Mouse (Mus musculus): ENCODE data around the gene Wdr24.
"Not testable (repeated sequence)": the region's sequence is repeated elsewhere in the genome, so short reads cannot be mapped to it uniquely, and the experiment has no call there.

Gene Wdr24

DNA sequence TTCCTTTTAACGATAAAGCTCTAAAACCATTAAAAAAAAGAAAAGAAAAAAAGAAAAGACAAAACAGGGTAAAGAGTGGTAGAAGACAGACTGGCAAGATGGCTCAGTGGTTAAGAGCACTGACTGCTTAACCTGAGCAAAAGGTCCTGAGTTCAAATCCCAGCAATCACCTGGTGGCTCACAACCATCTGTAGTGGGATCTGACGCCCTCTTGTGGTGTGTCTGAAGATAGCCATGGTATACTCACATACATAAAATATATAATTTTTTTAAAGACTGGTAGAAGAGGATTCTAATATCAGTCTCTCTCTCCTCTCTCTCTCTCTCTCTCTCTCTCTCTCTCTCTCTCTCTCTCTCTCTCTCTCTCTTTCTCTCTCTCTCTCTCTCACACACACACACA lies 16.0 kb upstream of the Wdr24 start:
- in situ Hi-C loops (cut with MboI, MseI), result not testable (repeated sequence)

DNA sequence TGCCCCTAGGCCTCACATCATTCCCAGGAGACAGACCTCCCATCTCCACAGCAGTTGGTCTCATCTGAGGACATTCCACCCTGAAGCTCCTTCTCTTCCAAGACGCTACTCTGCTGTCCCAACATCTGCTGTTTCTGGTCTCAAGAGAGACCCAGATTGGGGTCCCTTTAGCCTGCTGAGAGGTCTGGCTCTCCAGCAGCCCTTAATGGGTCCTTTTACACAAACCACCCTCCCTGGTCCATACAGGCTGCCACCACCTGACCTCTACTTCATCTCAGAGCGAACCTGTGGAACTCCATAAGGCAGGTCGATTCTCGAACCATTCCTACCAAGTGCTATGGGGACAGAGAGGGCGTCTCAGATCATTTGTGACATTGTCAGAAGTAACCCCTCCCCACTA lies 15.4 kb upstream of the Wdr24 start:
- in situ Hi-C loops (cut with MboI, MseI), result no loop called here

DNA sequence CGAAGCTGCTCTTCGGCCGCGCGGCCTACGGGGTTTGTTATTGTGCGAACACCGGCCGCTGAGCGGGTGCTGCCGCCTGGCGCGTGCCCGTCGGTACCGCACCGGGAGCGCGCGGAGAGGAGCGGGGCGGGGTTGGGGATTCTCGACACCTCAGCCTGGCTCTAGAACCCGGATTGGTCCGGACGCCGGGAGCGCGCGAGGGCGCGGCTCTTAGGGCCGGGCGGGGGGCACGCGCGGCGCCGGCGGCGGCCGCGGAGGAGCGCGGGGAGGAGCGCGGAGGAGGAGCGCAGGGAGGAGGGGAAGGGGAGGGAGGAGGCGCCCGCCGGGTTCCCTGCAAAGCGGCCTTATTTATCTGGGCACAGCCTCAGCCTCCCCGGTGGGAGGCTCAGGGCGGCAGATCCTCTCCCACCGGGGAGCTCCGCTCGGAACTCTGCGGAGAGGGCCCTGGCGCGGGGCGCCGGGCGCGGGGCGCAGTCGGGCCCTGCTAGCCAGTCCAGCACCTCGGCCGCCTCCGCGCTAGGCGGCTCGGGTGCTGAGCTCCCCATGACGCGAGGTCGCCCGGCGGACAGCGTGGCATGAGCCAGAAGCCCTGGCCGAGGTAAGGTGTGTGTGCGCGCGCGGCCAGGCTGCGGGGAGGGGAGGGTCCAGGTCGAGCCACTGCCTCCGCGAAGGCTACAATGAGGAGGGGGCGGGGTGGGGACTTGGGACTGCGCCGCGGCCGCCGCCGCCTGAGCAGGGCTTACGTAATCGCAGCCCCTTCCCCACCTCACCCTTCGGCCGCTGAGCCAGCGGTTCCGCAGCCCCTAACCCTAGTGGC lies 14.4 kb upstream of the Wdr24 start, which contains the start of gene Fbxl16:
Fbxl16 (plus strand) TSS at position 297 of the 817 bp plus-strand sequence.
- in situ Hi-C loops (cut with MboI, MseI), result no loop called here

DNA sequence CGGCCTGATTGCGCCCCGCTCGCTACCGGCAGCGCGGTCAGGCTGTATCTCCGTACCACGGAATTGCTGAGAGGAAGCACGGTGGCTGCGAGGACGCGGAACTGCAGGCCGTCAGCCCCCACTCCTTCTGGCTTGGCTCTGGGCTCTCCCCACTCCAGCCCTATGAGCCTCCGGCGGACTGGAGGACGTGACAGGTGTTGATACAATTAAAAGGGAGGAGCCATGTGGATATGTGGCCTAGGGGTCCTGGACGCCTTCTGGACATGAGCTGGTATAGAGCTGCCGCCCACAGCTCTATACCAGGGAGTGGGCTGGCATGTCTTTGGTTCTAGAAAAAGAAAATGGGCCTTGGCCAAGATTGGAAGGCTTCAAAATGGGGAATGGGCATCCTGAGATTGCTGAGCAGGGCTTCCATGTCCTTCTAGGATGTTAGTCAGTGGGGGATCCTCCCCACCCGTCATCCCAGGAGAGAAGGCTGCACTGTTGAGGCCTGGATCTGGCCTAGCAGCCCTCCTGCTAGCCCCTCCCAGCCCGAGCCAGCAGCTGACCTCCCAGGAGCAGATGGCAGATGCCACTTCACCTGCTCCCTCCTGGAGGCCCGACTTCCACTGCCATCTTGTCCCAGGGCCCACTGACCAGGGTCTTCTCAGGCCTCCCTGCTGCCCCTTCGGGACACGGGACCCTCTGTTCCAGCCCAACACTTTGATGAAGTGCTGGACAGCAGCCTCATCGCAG lies 13.7 kb upstream of the Wdr24 start:
- in situ Hi-C loops (cut with MboI, MseI), result no loop called here

DNA sequence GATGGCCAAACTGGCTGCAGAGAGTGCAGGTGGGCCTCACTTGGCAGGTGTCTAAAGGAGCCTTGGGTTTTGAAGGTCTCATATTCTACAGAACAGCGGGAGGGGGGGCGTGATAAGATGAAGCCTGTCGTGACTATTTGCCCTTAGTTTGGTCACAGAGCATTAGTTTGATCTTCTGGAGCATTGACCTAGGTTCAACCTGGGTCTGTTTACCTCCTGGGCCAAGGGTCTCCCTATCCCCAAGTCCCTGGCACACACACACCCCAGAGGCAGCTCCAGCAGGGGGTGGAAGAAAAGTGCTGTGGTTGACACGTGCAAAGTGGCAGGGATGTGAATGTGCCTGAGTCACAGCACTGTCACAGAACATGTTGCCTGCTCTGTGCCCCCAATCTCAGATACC lies 12.5 kb upstream of the Wdr24 start:
- in situ Hi-C loops (cut with MboI, MseI), result no loop called here

DNA sequence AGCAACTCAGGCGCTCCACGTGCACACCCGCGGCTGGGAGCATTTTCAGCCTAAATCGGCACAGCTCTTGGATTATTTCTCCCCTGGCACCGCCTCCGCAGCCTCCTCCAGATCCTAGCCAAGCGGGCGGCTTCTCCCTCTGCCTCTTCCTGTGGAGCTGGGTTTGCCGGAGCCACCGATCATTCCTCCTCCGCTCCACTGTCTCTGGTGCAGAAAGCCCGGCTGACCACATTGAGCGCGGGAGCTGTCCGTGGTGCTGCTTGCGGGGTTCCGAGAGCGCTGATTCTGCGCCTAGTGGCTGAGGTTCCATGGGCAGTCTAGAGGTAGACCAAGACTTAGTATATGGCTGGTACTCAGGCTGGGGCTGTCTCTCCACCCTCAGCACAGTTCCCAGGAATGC lies 10.0 kb upstream of the Wdr24 start:
- in situ Hi-C loops (cut with MboI, MseI), result no loop called here

DNA sequence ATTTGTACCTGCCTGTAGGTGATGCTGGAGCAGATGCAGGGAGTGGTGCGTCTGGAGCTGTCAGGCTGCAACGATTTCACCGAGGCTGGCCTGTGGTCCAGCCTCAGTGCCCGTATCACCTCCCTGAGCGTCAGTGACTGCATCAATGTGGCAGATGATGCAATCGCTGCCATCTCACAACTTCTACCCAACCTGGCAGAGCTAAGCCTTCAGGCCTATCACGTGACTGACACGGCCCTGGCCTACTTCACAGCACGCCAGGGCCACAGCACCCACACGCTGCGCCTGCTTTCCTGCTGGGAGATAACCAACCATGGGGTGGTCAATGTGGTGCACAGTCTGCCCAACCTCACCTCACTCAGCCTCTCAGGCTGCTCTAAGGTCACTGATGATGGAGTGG lies 5.8 kb upstream of the Wdr24 start:
- in situ Hi-C loops (cut with MboI, MseI), result no loop called here

DNA sequence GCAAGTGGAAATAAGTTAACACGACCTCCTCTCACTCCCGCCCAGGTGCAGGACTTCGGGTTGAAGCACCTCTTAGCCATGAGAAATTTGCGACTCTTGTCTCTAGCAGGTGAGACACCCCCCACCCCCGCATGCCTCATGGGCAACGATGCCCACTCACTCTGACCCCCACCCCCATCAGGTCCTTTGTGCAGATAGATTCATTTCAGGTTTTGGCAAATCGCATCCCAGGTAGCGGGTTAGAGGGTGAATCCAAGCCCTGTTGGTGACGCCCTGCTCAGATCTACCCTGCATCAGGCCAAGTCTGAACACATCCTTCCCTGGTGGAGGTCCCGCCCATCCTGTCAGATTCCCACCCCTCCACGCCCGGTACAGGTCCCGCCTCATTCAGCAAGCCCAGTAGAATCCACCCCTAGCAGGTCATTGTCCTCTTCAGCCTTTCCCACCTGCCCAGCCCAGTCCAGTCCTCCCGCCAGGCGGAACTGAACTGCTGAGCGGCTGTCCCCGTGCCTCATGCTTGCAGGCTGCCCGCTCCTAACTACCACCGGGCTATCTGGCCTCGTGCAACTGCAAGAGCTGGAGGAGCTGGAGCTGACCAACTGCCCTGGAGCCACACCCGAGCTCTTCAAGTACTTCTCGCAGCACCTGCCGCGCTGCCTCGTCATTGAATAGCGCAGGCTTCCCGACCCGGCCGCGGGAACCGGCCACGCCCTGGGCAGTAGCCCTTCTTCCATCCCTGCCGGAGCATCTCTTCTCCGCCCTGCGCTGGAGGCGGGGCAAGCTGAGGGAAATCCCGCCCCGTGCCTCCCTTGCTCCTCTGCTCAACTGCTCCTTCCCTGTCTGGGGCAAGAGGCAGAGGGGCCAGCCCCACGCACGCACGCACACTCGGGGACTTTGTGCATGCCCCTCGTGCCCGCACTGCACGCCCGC lies 4.3 kb upstream of the Wdr24 start:
- in situ Hi-C loops (cut with MboI, MseI), result no loop called here

DNA sequence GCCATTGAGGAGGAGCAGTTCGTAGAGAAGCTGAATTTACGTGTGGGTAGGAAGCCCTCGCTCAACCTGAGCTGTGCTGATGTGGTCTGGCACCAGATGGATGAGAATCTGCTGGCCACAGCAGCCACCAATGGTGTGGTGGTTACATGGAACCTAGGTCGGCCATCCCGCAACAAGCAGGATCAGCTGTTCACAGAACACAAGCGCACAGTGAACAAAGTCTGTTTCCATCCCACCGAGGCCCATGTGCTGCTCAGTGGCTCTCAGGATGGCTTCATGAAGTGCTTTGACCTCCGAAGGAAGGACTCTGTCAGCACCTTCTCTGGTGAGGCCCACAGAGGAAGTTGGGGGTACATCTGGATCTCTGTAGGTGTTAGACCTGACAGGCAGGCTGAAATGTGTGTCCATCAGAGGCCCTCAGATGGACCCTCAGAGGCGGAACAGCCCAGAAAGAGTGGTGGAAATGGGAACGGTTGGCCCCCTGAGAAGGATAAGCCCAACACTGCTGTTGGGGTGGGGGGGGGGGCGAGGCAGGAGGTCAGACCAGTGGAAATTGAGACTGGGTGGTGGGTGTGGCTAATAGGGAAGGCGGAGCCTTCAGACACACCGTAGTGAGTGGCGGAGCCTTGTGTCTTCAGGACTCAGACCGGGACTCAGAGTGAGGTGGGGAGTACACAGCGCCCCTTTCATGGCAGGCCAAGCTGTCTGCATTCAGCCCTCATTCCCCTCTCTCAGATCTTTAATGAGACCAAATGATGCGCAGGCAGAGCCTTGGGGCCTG lies 1.1 kb downstream of the Wdr24 start:
- in situ Hi-C loops (cut with MboI, MseI), result no loop called here

DNA sequence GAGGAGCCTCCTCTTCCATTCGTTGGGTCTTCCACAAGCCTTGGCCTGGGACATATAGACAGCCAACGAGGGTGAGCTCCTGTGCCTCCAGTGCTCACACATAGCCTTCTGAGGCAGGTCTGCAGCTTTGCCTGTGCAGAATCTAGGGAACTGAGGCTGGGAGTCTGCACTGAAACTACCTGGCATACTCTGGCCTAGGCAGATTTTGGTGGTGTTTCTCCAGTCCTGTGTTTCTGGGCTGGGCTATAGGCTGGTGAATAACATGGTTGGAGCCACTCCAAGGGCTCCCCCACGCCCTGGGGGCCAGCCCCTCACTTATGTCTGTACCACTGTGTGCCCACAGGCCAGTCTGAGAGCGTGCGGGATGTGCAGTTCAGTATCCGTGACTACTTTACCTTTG lies 1.9 kb downstream of the Wdr24 start:
- in situ Hi-C loops (cut with MboI, MseI), result no loop called here

DNA sequence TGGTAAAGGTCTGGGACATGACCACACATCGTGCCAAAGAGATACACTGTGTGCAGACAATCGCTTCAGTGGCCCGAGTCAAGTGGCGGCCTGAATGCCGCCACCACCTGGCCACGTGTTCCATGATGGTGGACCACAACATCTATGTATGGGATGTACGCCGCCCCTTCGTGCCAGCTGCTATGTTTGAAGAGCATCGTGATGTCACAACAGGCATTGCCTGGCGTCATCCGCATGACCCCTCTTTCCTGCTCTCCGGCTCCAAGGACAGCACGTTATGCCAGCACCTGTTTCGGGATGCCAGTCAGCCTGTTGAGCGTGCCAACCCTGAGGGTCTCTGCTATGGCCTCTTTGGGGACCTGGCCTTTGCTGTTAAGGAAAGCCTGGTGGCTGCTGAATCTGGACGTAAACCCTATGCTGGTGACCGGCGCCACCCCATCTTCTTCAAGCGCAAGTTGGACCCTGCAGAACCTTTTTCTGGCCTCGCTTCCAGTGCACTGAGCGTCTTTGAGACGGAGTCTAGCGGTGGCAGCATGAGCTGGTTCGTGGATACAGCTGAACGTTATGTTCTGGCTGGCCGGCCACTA lies 2.6 kb downstream of the Wdr24 start:
- in situ Hi-C loops (cut with MboI, MseI), result no loop called here

DNA sequence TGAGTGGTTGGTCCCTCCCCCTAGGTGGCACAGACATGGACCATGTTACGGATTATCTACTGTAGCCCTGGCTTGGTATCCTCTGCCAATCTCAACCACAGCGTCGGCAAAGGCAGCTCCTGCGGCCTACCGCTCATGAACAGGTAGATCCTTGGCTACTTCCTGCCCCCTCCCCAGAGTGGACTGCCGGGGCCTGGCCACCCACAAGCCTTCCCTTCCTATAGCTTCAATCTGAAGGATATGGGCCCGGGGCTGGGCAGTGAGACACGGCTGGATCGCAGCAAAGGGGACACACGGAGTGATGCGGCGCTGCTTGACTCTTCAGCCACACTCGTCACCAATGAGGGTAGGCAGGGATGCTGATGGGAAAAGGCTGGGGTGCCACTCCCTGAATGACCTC lies 3.6 kb downstream of the Wdr24 start:
- in situ Hi-C loops (cut with MboI, MseI), result no loop called here

DNA sequence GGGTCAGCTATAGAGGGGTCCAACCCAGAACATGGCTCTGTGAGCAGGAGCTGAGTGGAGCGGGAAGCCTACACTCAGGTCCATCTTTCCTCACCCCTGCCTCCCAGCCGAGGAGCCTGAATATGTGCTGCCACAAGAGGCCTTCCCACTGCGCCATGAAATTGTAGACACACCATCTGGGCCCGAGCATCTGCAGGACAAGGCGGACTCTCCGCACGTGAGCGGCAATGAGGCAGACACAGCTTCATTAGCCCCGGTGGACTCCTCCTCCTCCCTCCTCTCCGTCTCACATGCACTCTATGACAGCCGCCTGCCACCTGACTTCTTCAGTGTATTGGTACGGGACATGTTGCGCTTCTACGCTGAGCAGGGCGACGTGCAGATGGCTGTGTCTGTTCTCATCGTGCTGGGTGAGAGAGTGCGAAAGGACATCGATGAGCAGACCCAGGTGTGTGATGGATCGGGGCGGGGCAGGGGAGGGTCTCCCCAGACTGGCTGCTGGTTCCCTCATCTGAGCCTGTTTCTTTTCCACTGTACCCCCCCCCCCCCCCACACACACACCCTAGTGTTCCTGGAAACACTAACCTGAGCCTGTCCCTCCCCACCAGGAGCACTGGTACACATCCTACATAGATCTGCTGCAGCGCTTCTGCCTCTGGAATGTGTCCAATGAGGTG lies 4.3 kb downstream of the Wdr24 start:
- in situ Hi-C loops (cut with MboI, MseI), result no loop called here

DNA sequence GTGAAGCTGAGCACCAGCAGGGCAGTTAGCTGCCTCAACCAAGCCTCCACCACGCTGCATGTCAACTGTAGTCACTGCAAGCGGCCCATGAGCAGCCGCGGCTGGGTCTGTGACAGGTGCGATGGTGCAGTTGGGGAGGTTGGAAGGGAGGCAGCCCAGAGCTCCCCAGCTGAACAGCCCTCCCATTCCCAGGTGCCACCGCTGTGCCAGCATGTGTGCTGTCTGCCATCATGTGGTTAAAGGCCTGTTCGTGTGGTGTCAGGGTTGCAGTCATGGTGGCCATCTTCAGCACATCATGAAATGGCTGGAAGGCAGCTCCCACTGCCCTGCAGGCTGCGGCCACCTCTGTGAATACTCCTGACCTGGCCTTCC lies 4.8 kb downstream of the Wdr24 start:
- in situ Hi-C loops (cut with MboI, MseI), result no loop called here

DNA sequence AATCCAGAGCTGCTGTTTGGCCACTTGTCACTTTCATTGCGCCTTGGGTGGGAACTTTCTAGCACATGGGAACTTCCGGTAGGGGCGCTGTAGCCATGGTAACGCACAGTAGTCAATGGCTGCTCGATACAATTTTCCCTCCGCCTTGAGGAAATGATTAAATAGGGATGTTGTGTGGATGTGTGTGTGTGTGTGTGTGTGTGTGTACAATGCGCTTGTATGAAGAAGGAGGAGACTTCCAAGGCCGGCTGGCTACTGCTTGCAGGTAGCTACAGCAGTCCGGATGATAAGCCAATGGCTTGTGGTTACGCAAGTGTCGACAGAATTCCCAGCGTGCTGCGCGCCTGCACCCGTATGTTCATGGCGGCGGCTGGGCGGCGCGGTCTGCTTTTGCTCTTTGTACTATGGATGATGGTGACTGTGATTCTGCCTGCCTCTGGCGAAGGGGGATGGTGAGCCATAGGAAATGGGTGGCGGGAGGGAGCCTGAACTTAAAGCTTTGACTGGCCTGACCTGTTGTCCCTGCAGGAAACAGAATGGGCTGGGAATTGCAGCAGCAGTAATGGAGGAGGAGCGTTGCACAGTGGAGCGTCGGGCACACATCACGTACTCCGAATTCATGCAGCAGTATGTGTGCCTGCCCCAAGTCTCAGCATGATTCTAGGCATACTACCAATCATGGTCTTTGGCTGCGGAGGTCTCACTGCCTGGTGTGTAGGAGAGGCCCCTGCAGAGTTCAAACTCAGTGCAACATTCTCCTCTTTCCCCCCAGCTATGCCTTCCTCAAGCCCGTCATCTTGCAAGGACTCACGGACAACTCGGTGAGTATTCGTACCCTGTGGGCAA lies 5.5 kb downstream of the Wdr24 start, which contains the start of gene Jmjd8:
Jmjd8 (plus strand) TSS at position 156 of the 846 bp plus-strand sequence.
- in situ Hi-C loops (cut with MboI, MseI), result no loop called here

DNA sequence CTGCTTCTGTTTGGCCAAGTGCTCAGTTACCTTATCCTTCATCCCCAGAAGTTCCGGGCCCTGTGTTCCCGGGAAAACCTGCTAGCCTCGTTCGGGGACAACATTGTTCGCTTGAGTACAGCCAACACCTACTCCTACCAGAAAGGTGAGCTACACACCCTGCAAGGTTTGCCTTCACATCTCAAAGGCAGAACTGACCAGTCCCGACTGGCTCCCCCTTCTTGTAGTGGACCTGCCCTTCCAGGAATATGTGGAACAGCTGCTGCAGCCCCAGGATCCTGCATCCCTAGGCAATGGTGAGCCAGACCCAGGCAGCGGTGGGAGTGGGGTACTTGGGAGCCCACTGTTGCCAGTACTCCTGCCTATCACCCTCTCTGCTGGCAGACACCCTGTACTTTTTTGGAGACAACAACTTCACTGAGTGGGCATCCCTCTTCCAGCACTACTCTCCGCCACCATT lies 6.2 kb downstream of the Wdr24 start:
- in situ Hi-C loops (cut with MboI, MseI), result loop anchor here (10.0 kb wide), 1 partner anchor 815 kb away; the partner anchor contains the start of genes Cramp1l and Ift140

DNA sequence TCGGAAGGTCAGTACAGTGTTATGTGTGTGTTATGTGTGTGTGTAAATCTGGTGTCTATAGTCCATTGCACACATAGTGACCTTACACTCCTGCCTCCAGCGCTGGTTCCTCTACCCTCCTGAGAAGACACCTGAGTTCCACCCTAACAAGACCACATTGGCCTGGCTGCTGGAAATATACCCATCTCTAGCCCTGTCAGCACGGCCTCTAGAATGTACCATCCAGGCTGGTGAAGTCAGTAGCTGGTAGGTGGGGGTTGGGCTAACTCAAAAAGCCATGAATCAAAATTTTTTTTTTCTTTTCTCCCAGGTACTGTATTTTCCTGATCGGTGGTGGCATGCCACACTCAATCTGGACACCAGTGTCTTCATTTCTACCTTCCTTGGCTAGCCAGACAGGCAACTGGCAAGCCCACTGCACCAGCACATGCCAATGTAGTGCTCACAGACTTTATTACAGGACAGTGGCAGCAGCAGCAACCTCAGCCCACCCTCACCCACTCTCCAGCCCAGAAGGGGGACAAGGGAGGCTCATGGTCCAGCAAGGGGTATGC lies 6.8 kb downstream of the Wdr24 start:
- in situ Hi-C loops (cut with MboI, MseI), result loop anchor here (10.0 kb wide), 1 partner anchor 815 kb away; the partner anchor contains the start of genes Cramp1l and Ift140

DNA sequence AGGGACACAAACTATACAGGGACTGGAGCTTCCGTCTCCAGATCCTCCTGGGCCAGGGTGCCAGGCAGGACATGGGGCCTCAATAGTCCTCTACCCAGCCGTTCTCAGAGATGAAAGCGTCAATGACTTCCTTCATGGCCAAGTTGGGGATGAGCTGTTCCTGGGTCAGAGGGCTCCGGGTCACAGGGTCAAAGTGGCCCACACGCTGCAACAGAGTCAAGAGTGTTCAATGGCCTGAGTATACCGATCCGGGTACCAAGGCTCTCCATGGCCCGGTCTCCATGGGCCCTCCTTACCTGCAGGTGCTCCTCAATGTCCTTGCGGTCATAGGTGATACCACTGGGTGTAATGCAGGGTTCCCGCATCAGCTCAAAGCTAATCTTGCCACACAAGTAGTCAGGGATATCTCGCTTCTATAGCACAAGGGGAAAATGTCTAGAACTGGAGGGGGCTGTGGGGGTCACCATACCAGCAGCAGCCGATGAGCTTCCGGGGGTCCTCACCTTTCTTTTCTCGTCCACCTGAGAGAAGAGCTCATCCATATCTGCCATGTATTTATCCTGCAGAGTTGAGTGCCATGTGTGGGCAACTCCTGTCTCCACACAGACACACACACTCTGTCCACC lies 7.5 kb downstream of the Wdr24 start:
- in situ Hi-C loops (cut with MboI, MseI), result loop anchor here (10.0 kb wide), 1 partner anchor 816 kb away; the partner anchor contains the start of genes Cramp1l and Ift140

Measured in T-helper 1 cell (primary cell).